Mouse (Mus musculus) spleen, adult 2 months (tissue): ENCODE results near the gene Lgr4. TPM values are rescaled to one million over a fixed set of nuclear protein-coding genes. Genes with fewer than 3 reads are reported as not detected.
"Not testable (repeated sequence)": the region's sequence is repeated elsewhere in the genome, so short reads cannot be mapped to it uniquely, and the experiment has no call there.

Experiments used
- DNase-seq, 2 experiments: peaks; one replicate each; pipeline versions ENCODE4 v3.0.0 to v3.0.0-alpha.2; 2012 to 2021; ENCODE audit warnings: low spot score in 2 of 2, low read depth in 1 of 2
- H3K27ac ChIP-seq: fragments of 200-500 bp; 2 replicates; pipeline ENCODE4 v1.5.1; 2012; ENCODE audit warnings: low read length, inconsistent platforms; ENCODE audit not compliant: insufficient read depth
- H3K27me3 ChIP-seq: fragments of 200-500 bp; 2 replicates; pipeline ENCODE4 v1.6.1; 2012; ENCODE audit warnings: mild to moderate bottlenecking, moderate library complexity, low read length, inconsistent platforms; ENCODE audit not compliant: control insufficient read depth, insufficient read depth
- H3K36me3 ChIP-seq: fragments of 200-500 bp; 2 replicates; pipeline ENCODE4 v1.6.1; 2012; ENCODE audit warnings: mild to moderate bottlenecking, low read length, inconsistent platforms; ENCODE audit not compliant: control insufficient read depth, insufficient read depth
- H3K4me1 ChIP-seq: fragments of 200-500 bp; 2 replicates; pipeline ENCODE4 v1.6.1; 2011; ENCODE audit warnings: inconsistent platforms; ENCODE audit not compliant: control insufficient read depth, insufficient read depth, insufficient read length
- H3K4me3 ChIP-seq: fragments of 200-500 bp; 2 replicates; pipeline ENCODE4 v1.5.1; 2011; ENCODE audit warnings: mild to moderate bottlenecking, inconsistent platforms; ENCODE audit not compliant: insufficient read depth, insufficient read length; ENCODE audit errors: extremely low read depth
- CTCF ChIP-seq: fragments of 200-500 bp; IDR thresholded peaks from 2 replicates; pipeline ENCODE4 v1.5.1; 2011; ENCODE audit warnings: mild to moderate bottlenecking, inconsistent platforms; ENCODE audit not compliant: insufficient read depth, insufficient read length, insufficient replicate concordance; ENCODE audit errors: extremely low read depth
- POLR2A ChIP-seq: fragments of 200-500 bp; IDR thresholded peaks from 2 replicates; pipeline ENCODE4 v1.6.1; 2011; ENCODE audit warnings: low read depth, low read length, inconsistent platforms
- WGBS: fragments of 180-500 bp; shearing (Covaris S2); methylation state at CpG from one replicate; pipeline ENCODE4 v1.1.7; 2018; 5-methylcytosine and 5-hydroxymethylcytosine counted together
- polyA plus RNA-seq: library from polyadenylated mRNA; depleted of rRNA; stranded (reverse); fragments of >200 nt; gene quantifications from 2 replicates; pipeline ENCODE4 v1.2.3, GENCODE M21; 2012; rRNA removed

Lgr4 gene
- 0.65 and 3.0 TPM in 2 replicates for polyA plus RNA-seq

DNA sequence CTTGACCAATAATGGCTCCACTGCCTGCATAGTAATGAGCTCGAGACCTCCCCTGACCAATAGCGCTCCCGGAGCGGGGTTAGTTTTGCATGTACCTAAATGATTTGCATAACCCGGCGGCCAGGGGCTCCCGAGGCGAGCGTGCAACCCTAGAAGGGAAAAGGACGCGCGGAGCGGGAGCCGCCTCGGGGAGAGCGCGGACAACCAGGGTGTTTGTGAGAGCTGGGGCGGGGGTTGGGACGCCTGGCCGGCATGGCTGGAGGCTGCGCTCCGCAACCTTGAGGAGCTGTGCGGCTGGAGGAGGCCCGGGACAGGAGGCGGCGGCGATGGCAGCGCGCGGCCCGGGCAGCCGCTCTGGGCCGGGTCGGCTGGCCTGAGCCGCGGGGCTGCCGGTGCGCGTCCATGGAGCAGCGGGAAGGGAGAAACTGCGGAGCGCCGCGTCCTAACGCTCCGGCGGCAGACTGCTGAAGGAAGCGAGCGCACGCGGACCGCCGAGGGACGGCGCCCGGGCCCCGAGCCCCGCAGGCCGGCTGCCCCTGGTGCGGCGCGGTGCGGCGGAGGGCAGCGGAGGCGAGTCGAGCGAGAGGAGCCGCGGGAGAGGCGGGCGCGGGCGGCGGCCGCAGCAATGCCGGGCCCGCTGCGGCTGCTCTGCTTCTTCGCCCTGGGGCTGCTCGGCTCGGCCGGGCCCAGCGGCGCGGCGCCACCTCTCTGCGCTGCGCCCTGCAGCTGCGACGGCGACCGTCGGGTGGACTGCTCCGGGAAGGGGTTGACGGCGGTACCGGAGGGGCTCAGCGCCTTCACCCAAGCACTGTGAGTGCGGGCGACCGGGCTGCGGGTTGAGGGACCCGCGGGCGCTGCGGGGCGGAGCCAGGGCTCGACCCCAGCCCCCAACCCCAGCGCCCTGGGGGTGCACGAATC is at the start of gene Lgr4:
TSS of gene Lgr4 (plus strand) at position 152 of the 918 bp plus-strand sequence.
- Histone ChIP-seq H3K36me3 (no peaks in the 10 kb centered on the region), H3K27me3 (peaks cover 10% of the 10 kb centered on the region), H3K4me3 (peak within 1 kb of the TSS; percentile 56), H3K27ac (no peak within 1 kb of the TSS; the same call in 1 of the 2 replicates), H3K4me1 (peaks cover 5% of the 10 kb centered on the region; the same call in 1 of the 2 replicates)
- 2% methylated on average over 103 of the region's 111 CpGs for WGBS
- TF ChIP-seq POLR2A = no peak; the same call in 1 of the 2 replicates
- no peak for TF ChIP-seq CTCF
- peak; percentile 45 to 64 for DNase-seq

DNA sequence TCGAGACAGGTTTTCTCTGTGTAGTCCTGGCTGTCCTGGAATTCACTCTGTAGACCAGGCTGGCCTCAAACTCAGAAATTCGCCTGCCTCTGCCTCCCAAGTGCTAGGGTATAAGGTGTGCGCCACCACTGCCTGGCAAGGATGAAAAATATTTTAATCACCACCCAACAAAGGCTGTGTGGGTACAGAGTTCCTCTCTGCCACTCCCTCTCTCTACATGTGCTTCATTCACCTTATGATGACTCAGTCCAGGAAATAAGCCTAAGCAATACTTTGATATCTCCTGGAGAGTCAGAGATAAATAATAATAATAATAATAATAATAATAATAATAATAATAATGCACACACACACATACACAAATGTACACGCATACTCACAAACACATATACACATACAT is 38.0 kb upstream of the Lgr4 start:
- 80% methylated on average over 4 of the region's 4 CpGs for WGBS
- H3K27me3 ChIP-seq, H3K36me3 ChIP-seq, H3K27ac ChIP-seq, H3K4me3 ChIP-seq, DNase-seq, H3K4me1 ChIP-seq: not testable (repeated sequence)

DNA sequence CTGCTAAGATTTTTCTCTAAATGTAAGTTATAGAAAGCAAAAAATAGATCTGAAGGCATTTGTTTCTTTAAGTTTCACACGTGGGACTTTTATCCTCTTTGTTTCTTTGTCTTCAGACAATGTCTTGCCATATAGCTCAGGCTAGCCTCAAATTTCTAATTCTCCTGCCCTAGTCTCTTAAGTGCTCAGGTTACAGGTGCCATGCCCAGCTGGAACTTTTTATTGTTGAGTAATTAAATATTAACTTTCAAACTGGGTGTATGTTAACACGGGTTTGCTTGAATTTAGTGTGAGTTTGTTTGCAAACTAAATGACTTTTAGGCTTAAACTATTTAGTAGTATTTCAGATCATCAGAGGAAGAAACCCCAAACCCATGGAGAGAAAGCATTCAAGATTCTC is 36.3 kb upstream of the Lgr4 start:
- TF ChIP-seq CTCF (no peak), POLR2A (no peak)
- Histone ChIP-seq H3K4me1 (no peaks in the 10 kb centered on the region), H3K27me3 (no peaks in the 10 kb centered on the region), H3K4me3 (no peak overlapping the region), H3K36me3 (no peaks in the 10 kb centered on the region), H3K27ac (no peak overlapping the region)
- WGBS = 61% methylated on average over 2 of the region's 2 CpGs
- no peak for DNase-seq

DNA sequence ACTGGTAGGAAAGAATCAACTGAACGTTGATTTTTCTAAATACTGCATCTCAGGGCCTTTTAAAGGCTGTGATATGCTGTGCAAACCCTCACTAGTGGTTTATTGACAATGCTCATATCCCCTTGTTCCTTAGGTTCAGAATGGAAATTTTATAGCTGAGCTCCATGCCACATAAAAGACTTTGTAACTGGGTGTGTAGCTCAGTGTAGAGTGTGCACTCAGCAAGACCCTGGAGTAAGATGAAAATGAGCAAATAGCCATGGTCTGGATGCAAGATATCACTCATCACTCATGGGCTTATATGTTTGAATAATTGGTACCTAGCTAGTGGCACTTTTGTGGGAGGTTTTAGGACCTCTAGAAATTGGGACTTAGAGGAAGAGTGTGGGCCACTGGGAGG is 35.8 kb upstream of the Lgr4 start:
- H3K4me1 ChIP-seq = no peaks in the 10 kb centered on the region
- TF ChIP-seq POLR2A (no peak), CTCF (no peak)
- H3K27ac ChIP-seq = no peak overlapping the region
- no peaks in the 10 kb centered on the region for H3K36me3 ChIP-seq
- H3K4me3 ChIP-seq = no peak overlapping the region
- no peak for DNase-seq
- WGBS = 64% methylated on average over 1 of the region's 1 CpGs
- no peaks in the 10 kb centered on the region for H3K27me3 ChIP-seq

DNA sequence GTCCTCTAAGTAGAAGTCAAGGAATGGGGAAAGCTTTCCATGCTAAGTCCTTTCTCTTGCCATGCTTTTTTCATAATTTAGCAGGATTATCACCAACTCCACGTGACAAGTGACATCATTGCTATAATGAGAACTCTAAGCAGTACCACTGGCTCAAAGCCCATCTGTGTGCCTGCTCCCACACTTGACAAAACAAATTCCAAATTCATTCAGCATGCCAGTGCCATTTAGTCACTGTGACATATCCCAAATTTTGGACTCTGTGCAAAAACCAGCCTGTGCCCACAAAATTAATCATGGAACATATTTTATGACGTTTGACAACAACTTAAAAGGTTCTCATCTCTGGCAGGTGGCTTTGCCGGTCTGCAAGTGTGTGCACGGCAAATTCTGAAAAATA is 33.3 kb upstream of the Lgr4 start:
- DNase-seq = no peak
- Histone ChIP-seq H3K36me3 (no peaks in the 10 kb centered on the region), H3K4me1 (no peaks in the 10 kb centered on the region), H3K27me3 (no peaks in the 10 kb centered on the region), H3K27ac (no peak overlapping the region), H3K4me3 (no peak overlapping the region)
- 77% methylated on average over 4 of the region's 4 CpGs for WGBS
- TF ChIP-seq POLR2A = no peak
- no peak for TF ChIP-seq CTCF

DNA sequence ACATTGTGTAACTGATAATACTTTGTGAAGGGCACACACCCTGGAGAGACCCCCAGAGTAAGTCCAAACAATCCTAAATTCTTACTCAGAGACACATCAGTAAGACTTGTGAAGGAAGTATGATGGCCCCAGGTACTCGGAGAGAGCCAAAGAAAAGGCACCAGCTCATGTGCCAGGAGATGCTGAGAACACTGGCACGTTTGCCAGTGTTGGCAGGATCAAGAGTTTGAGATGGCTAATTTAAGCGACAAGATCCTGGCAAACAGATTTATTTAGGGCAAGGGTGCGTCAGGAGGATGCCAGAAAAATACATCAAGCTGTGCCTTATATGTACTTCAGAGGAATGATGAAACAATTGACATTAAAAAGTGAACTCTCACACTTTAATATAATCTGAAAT is 32.9 kb upstream of the Lgr4 start:
- WGBS = 76% methylated on average over 4 of the region's 4 CpGs
- no peak for DNase-seq
- no peaks in the 10 kb centered on the region for H3K36me3 ChIP-seq
- H3K4me1 ChIP-seq = no peaks in the 10 kb centered on the region
- H3K27me3 ChIP-seq = no peaks in the 10 kb centered on the region
- no peak overlapping the region for H3K27ac ChIP-seq
- TF ChIP-seq POLR2A = no peak
- no peak for TF ChIP-seq CTCF
- no peak overlapping the region for H3K4me3 ChIP-seq

DNA sequence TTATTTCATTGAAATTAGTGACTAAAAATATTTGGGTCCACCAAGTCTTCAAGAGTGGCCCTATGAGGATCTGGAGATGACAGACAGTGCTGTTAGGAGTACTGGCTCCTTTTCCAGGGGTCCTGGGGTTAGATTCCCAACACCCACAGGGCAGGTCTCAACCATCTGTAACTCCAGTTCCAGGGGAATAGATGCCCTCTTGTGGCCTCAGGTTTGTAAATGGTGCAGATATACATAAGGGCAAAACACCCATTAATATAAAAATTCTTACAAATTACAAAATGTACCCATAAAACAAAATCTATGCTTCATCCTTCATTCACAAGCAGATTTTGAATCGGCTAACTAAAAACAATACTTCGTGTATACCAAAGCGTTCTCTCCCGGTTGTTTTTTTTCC is 27.4 kb upstream of the Lgr4 start:
- TF ChIP-seq CTCF = no peak
- TF ChIP-seq POLR2A = no peak
- no peak overlapping the region for H3K27ac ChIP-seq
- peak overlapping the region; percentile 98; the same call in 1 of the 2 replicates for H3K4me3 ChIP-seq
- WGBS = 48% methylated on average over 4 of the region's 4 CpGs
- no peaks in the 10 kb centered on the region for H3K27me3 ChIP-seq
- no peaks in the 10 kb centered on the region for H3K4me1 ChIP-seq
- no peak for DNase-seq
- H3K36me3 ChIP-seq = peaks cover 4% of the 10 kb centered on the region
